Mouse (Mus musculus) urinary bladder, postnatal 4 days (tissue): ENCODE data around the gene Dnah6.
A peak's percentile ranks its signal among the peaks of the same experiment; 100 is the strongest.

Experiments
- DNase-seq, 2 experiments: peaks; one replicate each; pipeline ENCODE4 v3.0.0; 2021 to 2022; ENCODE audit warnings: low spot score in 2 of 2

Gene Dnah6

GRCm38 (mm10) chr6:73228408-73228807, 7.0 kb upstream of the Dnah6 start:
- DNase-seq: no peak

DNA sequence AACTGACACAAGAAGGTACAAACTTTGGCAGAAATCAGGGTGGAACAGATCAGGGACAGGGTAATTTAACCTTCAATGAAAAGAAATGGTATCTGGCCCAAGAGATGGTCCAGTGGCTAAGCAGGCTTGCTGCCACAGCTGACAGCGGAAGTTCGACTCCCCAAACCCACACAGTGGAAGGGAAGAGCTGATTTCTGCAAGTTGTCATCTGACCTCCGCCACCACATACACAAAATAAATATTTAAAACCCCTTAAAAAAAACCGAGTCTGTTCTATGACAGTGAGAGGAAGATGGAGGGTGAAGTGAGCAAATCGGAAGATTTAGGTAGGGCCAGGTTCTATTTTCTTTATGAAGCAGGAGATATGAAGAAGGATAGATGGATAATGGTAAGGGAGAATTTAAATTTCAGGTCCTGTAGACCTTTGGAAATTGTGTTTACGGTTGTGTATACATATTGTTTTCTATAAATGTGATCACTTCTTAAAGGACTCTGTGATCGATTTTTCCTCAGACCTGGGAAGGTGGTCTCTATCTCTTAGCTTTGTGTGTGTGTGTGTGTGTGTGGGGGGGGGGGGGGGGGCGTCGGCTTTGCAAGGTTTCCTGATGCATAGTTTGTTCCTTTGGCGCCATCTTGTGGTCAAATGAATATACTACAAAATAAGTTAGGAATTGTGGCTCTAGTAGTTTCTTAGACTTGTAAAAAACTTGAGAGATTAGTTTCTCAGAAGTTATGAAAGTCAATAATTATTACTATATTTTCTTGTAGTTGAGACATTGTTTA, 6.1 kb upstream of the Dnah6 start:
- no peak for DNase-seq

- DNase-seq: peak; percentile 73 to 83
These were observed 1.5 kb upstream of the Dnah6 start for GRCm38 (mm10) chr6:73222841-73223526.

GRCm38 (mm10) chr6:73221958-73222735, 696 bp upstream of the Dnah6 start:
- no peak for DNase-seq

- no peak for DNase-seq
These were observed 9.8 kb downstream of the Dnah6 start for GRCm38 (mm10) chr6:73211602-73212001.

- DNase-seq: no peak
These were observed 10.4 kb downstream of the Dnah6 start for GRCm38 (mm10) chr6:73211036-73211435.

- no peak for DNase-seq
These were observed 10.9 kb downstream of the Dnah6 start for GRCm38 (mm10) chr6:73210445-73210972.

DNA sequence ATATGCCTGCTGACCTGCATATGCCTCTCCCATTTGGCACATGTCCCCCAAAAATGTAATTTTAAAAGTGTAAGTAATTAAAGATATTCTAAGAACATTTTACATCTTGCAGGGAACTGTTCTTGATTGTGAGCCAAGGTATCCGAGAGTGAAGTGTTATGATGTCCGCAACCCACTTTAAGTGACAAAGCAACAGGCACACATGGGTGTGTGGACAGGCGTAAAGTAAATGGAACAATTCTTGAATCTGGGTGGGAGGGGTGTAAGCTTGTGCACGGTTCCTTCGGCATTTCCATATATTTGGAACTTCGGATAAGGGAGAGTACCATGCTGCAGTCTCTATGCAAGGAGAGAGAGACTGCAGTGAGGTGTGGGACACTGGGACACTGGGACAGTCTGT, 11.9 kb downstream of the Dnah6 start:
- no peak for DNase-seq

DNA sequence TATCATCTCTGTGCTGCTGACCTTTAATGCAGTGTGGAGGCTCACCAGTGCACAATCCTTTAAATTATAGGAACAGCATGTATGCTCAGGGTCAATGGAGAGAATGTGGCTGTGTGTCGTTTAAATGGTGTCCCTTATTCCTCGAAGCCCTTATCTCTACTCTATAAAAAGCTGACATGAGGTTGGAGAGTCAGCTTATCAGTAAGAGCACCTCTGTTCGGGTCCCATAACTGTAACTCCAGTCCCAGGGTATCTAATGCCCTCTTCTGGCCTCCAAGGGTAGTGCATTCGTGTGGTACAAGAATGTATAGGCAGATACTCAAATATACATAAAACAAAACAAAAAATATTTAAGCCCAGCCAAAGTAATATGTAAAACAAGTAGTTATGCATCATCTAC, 16.5 kb downstream of the Dnah6 start:
- DNase-seq: no peak

- no peak for DNase-seq
These were observed 17.7 kb downstream of the Dnah6 start for GRCm38 (mm10) chr6:73203724-73204123.

DNA sequence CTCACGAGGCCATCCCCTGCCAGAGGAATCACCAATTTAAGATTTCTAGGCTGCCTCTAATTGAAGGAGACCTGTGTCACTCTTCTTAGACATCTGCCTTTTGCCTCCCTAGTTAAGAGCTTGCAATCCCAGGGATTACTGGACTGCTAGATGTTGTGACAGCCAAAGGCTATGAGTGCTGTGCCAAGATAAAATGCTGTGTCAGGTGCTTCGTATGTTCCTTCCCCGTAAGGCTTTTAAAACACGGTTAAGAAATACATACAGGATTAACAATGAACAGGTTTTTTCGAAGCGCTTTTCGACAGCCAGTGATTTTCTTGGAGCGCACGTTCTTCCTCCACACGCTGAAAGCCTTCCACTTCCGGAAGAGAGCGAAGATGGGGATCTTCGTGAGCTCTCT, 26.2 kb downstream of the Dnah6 start:
- DNase-seq: no peak

- DNase-seq: no peak
These were observed 30.7 kb downstream of the Dnah6 start for GRCm38 (mm10) chr6:73190756-73191155.

DNA sequence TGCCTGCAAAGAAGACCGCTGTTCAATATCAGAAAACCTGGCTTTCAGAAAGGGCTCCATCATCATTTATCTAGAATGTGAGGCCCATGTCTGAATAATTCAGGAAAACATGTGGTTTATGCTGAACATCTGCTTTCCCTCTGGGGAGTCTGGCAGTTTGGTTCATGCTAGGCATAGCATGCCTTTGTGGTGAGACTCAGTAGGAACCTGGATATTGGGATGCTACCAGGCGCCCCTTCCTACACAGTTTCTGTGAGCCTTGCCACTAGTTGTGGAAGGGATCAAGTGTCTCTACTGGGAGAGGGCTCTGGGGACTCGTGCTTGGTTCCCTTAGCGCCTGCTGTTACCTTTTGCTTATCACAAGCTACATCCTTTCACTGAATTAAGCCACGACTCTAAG, 37.2 kb downstream of the Dnah6 start:
- DNase-seq: no peak

GRCm38 (mm10) chr6:73182987-73183386, 38.5 kb downstream of the Dnah6 start:
- no peak for DNase-seq

DNA sequence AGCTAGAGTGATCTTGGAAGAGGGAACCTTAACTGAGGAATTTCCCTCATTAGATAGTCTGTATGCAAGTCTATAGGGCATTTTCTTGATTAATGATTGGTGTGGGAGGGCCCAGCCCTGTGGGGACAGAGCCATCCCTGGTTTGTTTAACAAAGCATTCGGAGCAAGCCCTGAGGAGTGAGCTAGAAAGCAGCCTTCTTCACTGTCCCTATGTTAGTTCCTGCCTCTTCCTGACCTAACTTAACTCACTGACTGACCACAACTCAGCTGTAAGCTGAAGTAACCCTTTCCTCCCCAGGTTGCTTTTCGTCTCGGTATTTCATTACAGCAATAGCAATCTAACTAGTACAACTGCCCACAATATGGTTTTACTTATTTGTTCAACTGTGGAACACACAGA, 39.0 kb downstream of the Dnah6 start:
- DNase-seq: no peak

- no peak for DNase-seq
These were observed 39.4 kb downstream of the Dnah6 start for GRCm38 (mm10) chr6:73182006-73182405.

GRCm38 (mm10) chr6:73175156-73175555, 46.3 kb downstream of the Dnah6 start:
- DNase-seq: no peak

GRCm38 (mm10) chr6:73167230-73167629, 54.2 kb downstream of the Dnah6 start:
- no peak for DNase-seq

GRCm38 (mm10) chr6:73162958-73163357, 58.5 kb downstream of the Dnah6 start:
- no peak for DNase-seq

GRCm38 (mm10) chr6:73161338-73161737, 60.1 kb downstream of the Dnah6 start:
- no peak for DNase-seq

DNA sequence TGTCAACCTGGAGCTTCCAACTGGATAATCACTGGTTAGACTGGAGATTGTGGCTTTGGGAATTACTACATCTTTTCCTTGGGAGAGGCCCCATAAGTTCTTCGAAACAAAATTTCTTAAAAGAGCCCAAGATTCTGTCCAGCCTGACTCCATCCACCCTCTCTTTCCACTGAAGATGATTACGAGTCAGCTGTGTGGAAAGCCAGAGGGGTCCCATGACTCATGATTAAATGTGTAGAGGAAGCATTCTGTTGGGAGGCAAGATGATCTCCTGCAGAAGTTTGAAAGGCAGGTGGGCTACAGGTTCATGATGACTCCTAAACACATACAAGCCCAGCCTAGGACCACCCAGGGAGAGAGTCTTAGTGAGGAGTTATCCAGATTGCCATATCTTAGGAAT, 66.0 kb downstream of the Dnah6 start:
- no peak for DNase-seq

DNA sequence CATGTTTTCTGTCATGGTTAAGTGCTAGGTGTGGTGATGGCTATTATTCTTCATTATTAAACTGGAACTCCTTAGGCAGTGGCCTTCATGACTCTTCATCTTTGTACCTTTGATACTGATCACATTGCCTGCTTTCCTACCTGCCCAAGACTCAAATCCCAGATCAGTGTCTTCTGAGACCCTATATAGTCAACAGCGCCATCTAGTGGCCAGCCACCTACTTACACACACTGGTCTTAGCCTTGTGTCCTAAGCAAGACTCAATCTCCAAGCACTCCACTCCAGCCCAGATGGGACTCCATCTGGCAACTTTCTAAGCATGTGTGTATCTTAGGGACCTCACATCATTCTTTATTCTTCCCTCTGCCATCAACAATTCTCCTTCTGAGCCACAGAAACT, 67.8 kb downstream of the Dnah6 start:
- peak; percentile 55 to 87 for DNase-seq
